Mouse (Mus musculus) left cerebral cortex, postnatal 25 days (tissue): ENCODE measurements around the gene Satb1. TPM values are rescaled to one million over a fixed set of nuclear protein-coding genes. Genes with fewer than 3 reads are reported as not detected.

ENCODE experiments used
- DNase-seq, 2 experiments: peaks; one replicate each; pipeline ENCODE4 v3.0.0; 2022; ENCODE audit warnings: low spot score in 2 of 2, mixed read lengths in 1 of 2
- intact Hi-C: fragments of 180-260 bp; cut with DNase I; formaldehyde crosslinking; loops from one replicate; pipeline ENCODE4 v1.15.1; 2025
- total RNA-seq, 2 experiments: library from RNA; stranded (reverse); gene quantifications; 2 replicates each; pipeline ENCODE4 v1.2.3; 2021

The Satb1 gene
- total RNA-seq, 2 experiments from 2014 or later: 110 to 129 TPM

DNA sequence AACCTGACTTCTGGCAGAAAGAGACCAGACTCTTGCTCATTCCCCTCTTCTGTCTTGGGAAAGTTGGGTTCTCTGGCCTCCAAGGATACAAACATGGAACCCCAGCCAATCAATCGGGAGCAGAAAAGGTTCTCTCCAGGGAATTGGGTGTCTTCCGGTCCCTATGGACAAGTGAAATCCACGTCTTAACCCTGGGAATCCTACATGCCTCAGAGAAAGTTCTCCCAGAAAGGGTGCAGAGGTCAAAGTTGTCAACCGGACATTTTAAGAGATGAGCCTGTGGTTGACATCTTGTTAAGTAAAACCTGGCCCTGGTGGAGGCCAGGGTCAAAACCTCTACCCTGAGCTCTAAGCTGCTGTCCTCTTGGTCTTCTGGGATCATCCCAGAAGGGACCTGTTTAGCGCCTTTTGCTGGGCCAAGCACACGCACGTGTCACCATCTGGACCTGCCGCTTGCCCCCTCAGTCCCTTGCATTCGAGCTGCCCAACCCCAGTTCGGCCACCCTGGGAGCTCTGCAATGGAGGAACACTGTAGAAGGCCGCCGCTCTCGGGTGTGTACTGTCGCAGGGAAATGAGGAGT, 1.9 kb downstream of the Satb1 start:
- intact Hi-C loops: loop anchor here (5.0 to 10.0 kb wide), 3 partner anchors 131 to 624 kb away; no protein-coding TSS in a partner anchor
- DNase-seq: no peak

DNA sequence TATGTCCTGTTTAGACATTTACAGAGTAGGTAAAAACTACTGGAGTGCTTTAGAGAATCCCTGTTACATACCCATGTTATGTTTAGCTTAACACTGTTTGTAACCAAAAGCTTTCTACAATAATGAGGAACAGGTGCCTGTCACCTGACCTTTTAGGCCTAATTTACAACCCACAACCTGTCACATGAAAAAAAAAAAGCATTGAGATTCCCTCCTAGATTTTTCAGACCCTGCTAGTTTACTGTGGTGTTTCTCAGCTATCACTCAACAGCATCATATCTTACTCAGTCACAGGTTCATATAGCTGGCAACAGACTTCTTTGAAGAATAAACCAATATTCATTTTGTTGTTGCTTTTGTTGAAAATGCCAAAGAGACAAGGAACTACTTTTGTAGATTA, 3.7 kb downstream of the Satb1 start:
- intact Hi-C loops: no loop called here
- DNase-seq: no peak

DNA sequence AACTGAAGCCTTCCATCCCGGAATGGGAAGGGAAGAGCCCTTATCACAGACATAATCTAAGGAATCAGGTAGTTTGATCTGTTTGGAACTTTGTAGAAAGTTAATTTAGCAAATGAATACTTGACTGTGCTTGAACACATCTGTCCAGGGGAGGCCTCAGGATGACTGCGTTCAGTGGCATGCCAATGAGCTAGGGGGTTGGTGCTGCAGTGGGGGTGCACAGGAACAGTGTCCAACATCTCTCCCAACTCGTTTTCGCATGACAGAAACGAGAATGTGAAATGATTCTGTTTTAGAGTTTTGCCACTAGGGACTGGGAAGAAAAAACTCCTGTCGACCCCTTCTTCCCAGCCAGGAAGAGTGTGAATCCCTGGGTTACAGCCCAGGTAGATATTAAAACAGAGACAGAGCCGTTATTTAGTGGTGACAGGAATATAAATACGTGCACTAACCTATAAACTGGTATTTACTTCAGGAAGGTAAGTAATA, 5.1 kb downstream of the Satb1 start:
- intact Hi-C loops: no loop called here
- no peak for DNase-seq

DNA sequence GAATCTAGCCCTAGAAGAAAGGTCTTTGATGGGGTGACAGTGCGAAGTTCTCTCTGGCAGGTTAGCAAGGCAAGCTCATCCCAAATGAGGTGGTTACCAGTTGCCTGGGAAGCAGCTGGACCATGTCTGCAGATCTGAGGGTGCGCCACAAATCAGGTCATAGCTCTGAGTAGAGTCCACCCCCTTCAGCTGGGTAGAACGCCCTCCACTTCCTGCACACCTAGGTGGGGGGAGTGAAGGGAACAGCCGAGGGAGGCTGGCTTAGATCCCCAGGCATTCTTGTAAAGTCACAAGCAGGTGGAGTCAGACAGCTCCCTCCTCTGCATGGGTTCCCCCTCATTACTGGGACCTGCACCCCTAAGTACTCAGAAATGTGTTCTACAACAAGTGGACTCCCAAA, 6.6 kb downstream of the Satb1 start:
- intact Hi-C loops: no loop called here
- no peak for DNase-seq

DNA sequence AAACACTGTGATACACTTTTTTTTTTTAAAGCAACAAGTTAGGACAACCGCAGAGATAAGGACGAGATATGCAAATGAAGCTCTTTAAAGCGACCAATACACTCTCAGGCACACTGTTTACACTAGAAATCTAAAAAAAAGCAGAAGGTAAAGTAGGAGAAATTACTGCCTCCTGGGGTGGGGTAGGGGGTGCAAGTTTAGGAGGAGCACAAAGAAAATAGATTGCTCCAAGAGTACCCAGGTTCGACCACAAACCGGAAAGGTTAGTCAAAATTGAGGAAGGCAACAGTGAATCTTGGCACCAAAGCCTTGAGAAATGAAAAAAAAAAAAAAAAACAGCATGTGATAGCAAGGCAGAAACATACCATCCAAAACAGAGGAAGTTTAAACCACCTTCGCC, 18.8 kb downstream of the Satb1 start:
- intact Hi-C loops: loop anchor here (5.0 kb wide), 1 partner anchor 648 kb away; no protein-coding TSS in a partner anchor
- no peak for DNase-seq

DNA sequence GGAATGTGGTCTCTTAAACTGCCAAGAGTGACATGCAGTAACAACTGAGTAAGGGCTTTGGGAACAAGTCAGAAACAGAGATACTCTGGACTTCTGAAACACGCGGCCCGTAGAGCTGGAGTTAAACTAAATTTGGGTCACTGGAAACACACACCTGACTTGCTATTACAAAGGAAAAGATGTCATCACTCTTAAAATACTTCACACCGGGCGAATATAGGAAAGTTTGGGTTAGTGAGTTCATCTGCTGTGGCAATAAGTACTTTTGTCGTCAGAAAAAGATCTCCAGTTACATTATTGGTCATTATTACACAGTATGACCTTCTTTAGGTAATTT, 19.3 kb downstream of the Satb1 start:
- DNase-seq: no peak
- intact Hi-C loops: loop anchor here (5.0 kb wide), 1 partner anchor 649 kb away; no protein-coding TSS in a partner anchor

DNA sequence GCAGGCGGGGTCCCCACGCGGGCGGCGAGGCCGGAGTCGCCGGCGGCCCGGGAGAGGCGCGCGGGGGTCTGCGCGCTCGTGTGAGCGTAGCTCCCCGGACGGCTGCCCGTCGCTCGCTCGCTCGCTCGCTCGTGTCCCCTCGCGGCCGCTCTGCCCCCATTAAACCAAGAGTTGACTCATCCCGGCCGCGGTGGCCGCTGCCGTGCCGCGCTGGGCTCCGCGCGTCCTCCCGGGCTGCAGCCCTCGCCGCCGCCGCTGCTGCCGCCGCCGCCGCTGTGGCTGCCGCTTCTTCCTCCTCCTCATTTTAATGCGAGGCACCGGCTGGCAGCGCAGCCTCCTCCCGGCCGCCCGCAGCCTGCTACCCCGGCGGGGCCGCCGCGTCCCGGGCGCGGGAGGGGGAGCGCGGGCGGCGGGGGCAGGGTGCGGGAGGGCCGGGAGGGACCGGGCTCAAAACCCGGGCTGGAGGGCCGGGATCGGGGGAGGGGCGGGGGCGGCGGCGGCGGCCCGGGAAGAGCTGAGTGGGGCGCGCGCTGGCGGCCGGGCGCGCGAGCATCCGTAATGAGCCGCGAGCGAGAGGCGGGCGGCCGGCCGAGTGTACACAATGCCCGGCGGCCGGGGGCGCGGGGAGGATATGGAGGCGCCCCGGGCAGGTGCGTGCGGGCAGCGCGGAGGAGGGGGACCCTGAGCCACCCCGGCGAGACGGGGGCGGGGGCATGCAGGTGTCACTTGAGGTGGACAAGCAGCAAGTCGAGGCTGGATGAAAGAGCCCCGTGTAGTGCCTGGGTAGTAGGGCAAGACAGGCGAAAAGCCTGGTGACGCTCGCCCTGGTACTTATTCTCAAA, 19.9 kb downstream of the Satb1 start:
- DNase-seq: peak in 1 of 2 experiments; percentile 47
- intact Hi-C loops: loop anchor here (5.0 kb wide), 1 partner anchor 649 kb away; no protein-coding TSS in a partner anchor

DNA sequence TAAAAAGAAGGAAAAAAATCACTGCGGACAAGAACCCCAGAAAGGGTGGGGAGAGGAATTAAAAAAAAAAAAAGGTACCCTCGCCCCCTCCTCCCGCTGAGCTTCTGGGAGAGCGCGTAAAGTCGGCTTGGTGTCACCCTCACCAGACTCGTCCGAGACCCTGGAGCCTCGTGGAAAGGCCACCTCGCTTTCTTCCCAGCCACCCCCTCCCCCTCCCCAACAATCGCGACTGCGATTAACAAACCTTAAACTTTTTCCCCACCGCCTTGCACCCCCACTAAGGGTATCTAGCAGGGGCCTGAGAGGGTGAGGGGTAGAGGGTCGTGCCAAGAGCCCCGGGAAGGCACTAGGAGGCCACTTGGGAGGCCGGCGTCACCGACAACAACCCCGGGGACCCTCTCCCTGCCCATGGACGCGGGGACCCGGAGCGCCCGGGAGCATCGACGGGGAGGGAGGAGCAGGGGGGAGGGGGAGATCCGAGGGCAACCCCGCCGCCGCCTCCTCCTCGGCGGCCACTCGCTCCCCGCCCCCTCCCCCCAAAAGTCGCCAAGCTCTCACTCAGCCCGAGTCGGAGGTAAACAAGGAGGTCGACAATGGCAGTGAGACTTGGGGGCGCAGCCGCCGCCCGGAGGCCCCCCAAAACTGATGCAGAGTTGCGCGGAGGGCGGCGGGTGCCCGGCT, 20.7 kb downstream of the Satb1 start:
- no peak for DNase-seq
- intact Hi-C loops: loop anchor here (5.0 kb wide), 1 partner anchor 650 kb away; no protein-coding TSS in a partner anchor

DNA sequence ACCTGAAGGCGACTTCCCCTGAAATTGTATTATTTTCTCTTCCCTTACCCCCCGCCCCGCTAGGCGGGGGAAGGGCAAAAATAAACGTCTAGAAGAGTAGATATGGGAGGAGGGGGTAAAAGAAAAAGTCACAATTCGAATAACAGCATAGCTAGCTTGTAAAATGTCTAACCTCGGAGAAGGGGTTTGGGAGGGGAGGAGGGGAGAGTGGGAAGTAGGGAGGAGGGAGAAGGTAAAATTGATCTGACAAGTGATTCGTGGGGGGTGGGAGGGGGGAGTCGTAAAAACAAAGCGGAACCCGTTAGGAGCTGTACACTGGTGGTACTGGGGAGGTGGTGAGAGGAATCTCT, 21.2 kb downstream of the Satb1 start:
- no peak for DNase-seq
- intact Hi-C loops: loop anchor here (5.0 kb wide), 1 partner anchor 650 kb away; no protein-coding TSS in a partner anchor

DNA sequence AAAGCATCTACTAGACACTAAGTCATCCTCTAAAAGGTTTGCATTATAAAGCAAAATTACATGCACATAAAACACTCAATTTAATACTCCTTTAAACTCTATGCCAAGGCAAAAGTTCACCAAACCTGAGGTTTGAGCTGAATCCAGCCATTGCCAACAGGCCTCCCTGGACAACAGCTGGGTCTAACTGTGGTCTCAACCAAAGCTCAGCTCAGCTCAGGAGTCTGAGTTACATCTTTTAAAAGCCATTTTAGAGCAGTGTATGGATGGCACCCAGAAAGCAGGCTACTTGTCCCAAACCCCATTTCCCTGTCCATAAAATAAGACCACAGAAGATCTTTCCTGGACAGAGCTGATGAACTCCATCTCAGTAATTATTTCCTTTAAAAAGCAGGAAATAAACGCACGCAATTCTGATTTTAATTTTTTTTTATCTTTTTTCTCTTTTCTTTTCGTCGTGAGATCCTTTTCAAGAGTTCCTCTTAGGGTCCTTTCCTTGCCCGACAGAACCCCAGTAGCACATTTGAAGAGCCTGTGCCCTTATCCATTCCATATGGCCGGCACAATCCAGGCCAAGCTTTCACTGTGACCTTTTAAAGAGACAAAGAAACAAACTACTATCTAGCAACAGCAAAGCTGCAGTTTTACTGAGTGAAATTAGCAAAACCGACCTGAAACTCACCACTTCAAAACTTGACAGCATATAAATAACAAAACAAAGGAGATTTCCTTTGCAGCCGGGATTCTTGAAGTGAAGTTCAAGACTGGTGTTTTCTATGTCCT, 21.8 kb downstream of the Satb1 start:
- intact Hi-C loops: loop anchor here (5.0 kb wide), 1 partner anchor 651 kb away; no protein-coding TSS in a partner anchor
- peak in 1 of 2 experiments; percentile 47 for DNase-seq

DNA sequence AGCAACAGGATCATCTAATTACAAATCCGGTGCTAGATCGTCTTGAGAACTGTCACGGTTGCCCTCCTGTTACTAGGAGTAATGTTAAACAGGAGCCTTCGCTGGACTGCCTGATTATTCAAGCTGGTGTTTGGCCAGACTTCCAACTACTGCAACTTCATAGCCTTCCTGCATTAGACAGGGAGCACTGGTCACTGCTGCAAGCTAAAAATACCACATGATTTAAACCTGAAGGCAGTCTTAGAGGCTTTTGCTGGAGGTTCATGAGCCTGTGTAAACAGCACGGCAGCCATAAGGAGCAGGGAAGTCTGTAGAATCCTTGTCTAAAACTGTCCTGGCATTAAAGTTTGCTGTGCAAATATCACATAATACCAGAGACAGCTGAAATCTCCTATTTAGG, 25.7 kb downstream of the Satb1 start:
- no peak for DNase-seq
- intact Hi-C loops: loop anchor here (5.0 kb wide), 1 partner anchor 65 kb away; no protein-coding TSS in a partner anchor

DNA sequence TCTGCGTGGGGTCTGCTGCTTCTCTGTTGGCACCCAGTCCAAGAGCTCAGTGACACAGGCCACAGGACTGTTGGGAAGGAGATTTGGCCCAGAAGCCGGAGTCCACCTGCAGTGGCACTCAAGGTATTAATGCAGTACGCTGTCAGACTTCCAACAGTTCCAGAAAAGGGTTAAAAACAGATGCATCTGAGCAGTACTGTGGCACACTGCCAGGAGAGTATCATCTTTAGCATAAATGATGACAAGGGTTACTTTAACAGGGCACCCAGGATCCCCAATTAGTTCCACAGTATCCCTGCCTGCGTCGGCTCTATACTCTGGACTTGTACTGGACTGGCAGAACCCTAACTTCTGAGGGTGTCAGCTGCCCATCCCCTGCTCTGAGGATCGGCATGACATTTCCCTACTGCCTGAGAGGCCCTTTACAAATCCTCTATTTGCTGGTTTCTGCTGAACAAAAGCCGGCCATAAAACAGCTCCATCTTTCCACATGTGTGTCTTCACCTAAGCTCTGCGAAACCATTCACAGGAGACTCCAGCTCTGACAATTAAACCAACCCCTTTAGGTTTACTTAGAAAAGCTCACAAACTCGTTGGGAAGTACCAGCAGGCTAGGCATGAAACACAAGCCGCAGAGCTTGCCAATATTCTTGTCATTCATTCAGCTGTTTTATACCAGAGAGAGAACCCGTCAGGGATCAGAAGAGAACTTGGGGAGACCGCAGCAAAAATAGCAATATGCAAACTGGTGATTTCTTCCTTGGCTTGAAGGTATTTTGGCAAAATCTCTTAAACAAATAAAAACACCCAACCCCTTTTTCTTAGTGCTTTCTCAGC, 26.7 kb downstream of the Satb1 start:
- intact Hi-C loops: loop anchor here (5.0 kb wide), 1 partner anchor 64 kb away; no protein-coding TSS in a partner anchor
- peak in 1 of 2 experiments; percentile 63 for DNase-seq

DNA sequence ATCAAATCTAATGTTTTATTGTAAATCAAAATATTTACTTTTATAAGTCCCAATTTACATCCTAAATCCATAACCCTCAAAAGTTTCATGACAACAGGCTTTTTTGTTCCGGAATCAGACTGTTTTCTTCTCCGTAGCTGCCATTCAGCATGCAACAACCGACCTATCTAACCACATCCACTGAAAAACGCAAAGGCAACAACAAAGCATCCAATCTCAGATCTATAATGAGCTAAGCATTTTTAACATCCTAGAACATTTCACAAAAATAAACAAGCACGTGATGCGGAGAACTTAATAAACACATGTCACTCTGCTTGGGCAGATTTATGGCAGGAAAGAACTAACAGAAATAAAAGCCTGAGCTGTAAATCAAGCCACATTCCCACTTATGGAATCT, 32.9 kb downstream of the Satb1 start:
- intact Hi-C loops: no loop called here
- DNase-seq: no peak

DNA sequence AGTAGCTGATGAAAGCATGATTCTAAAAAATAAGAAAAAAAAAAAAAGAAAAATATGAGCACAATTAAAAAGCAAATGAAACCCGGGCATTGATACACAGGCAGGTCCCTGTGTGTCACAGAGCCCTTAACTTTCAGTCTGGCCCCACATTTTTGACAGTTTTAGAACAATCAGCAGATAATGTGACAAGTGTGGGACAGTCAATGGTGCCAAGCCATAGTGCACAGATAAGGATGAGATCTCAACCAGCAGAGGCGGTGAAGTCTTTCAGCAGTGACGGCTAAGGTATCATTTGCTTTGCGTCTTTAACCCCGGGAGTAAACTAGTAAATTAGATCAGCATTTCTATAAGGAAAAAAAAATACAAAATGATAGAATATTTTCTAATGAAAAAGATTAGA, 36.6 kb downstream of the Satb1 start:
- intact Hi-C loops: loop anchor here (10.0 kb wide), 1 partner anchor 612 kb away; no protein-coding TSS in a partner anchor
- no peak for DNase-seq

DNA sequence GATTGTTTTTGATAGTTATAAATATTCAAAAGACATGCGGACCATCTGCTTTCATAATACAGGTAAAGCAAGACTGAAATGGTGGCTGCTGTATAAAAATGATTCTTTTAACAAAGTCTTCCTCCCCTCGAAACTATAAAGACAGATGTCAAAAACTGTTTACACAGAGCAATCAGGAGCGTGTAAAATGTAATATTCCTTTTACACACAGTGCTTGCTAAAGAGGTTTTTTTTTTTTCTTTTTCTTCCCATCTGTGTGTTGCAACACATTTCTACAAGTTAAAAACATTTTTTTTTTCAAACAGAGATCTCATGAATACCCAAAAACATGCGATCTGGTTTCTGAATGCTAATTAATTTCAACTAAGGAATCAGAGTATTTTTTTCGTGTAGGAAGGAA, 41.9 kb downstream of the Satb1 start:
- intact Hi-C loops: loop anchor here (10.0 kb wide), 1 partner anchor 606 kb away; no protein-coding TSS in a partner anchor

DNA sequence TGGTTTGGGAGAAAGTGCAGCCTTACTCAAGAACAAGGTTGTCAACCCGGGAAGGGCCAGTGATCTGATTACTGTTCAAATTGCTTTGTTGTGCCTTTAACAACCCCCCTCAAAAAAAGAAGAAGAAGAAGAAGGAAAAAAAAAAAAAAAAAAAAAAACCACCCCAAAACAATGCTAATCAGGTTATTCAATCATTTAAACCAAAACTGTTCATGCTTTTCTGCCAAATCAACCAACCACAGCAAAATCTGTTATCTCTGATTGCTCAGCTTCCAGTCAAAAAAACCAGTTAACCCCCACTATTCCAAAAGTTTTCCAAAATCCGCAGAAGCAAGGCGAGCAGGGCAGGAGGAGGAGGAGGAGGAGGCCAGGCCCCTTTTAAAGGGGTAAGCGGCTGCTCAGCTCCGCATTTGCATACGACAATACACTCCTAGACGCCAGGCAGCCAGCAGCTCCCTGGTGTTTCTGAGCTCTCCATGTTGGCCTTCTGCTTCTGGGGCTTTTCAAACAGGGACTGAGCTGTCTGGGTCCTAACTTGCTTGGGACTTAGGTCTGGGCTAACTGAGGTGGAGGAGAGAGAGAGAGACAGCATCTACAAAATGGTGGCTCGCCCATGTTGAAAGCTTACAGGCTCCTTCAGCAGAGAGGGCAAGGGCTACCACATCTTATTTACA, 42.6 kb downstream of the Satb1 start:
- DNase-seq: no peak
- intact Hi-C loops: loop anchor here (10.0 kb wide), 1 partner anchor 606 kb away; no protein-coding TSS in a partner anchor

More for the DNA sequence above, 41.9 kb downstream of the Satb1 start:
- DNase-seq: no peak

DNA sequence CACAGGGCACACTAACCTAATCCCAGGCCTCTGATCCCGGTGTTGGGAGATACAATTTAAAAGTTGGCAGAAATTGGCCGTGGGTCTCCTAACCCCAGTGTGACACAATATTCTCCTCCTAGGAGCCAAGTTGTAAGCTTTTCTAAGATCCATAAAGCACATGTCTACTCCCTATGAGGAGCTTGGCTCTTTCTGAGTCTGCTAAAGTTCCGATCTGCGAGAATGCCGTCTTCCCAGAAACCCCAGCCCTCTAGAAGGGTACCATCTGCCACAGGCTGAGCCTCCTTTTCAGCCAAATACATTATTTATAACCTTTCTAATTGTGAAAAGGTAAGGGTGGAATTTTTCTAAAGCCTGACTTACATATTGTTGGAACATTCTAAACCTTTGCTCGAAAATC, 43.3 kb downstream of the Satb1 start:
- intact Hi-C loops: loop anchor here (10.0 kb wide), 1 partner anchor 605 kb away; no protein-coding TSS in a partner anchor

DNA sequence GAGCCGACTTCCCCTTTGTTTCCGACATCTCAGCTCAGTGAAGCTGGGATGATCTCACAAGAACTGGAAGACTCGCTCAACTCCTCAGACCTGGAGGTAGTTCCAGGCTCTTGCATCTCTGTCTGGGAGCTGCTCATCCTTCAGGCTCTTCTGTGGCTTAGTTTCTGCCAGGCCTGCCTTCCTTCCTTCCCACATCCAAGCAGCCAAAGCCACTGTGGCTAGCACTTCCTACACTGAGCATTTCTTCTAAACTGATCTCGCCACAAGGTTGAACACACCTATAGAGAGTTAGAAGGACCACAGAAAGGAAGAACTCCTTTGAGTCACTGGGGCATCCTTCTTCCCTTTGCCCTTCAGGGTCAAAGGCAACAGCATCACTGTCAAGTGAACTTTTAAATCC, 44.0 kb downstream of the Satb1 start:
- DNase-seq: peak in 1 of 2 experiments; percentile 48
- intact Hi-C loops: no loop called here

More for the DNA sequence above, 43.3 kb downstream of the Satb1 start:
- DNase-seq: peak in 1 of 2 experiments; percentile 53
